Mouse (Mus musculus): ENCODE data around the gene Anxa10.

GRCm38 (mm10) chr8:62046809-62047208 is 76.1 kb downstream of the Anxa10 start:
- TF ChIP-seq POLR2A (IDR thresholded peaks at IDR 0.05; ENCODE audit: borderline replicate concordance, insufficient read depth, low read length) (no peak), CTCF (IDR thresholded peaks at IDR 0.05; ENCODE audit: borderline replicate concordance, insufficient read depth, low read depth, low read length) (no peak)
